Mouse (Mus musculus) liver, postnatal 0 days (tissue): ENCODE results near the gene Bahd1.

Source experiments
- CTCF ChIP-seq: sonication (generic); IDR thresholded peaks from 2 replicates; pipeline ENCODE4 v1.5.1; 2016; ENCODE audit warnings: antibody characterized with exemption, low read depth
- EP300 ChIP-seq: IDR thresholded peaks from 2 replicates; pipeline ENCODE4 v1.6.1; 2016; ENCODE audit warnings: antibody characterized with exemption, low read depth, mild to moderate bottlenecking

GRCm38 (mm10) chr2:118909151-118909550 is 9.0 kb downstream of the Bahd1 start:
- TF ChIP-seq EP300 (no peak), CTCF (no peak)
